Mouse (Mus musculus) layer of hippocampus, adult 18-20 months (tissue): ENCODE results near the gene Ddhd1. TPM values are rescaled to one million over a fixed set of nuclear protein-coding genes. Genes with fewer than 3 reads are reported as not detected.

Experiments used
- DNase-seq, 2 experiments: peaks; one replicate each; pipeline ENCODE4 v3.0.0; 2022; ENCODE audit warnings: low spot score in 2 of 2
- long read RNA-seq: library from polyadenylated mRNA; stranded (forward); transcript quantifications from one replicate; pipeline ENCODE4 v2.0.0, GENCODE M21; 2021
- total RNA-seq, 2 experiments: library from RNA; stranded (reverse); gene quantifications; 2 replicates each; pipeline ENCODE4 v1.2.3; 2021

Ddhd1 gene
- total RNA-seq: 10 to 100 TPM; 68.8 to 72.9 TPM
- long read RNA-seq, full-length matches to known transcripts: 12 of 72 reads
- long read RNA-seq, partial matches to known transcripts: 5 of 72 reads
- long read RNA-seq, other reads (novel, unspliced or antisense): 55 of 72 reads

GRCm38 (mm10) chr14:45657641-45658611 is at the start of gene Ddhd1:
Ddhd1 (minus strand) TSS chr14:45658143.
- DNase-seq: peak; percentile 77 to 93

GRCm38 (mm10) chr14:45707176-45707910 is 49.4 kb upstream of the Ddhd1 start:
- no peak for DNase-seq

- DNase-seq: no peak
Observed at GRCm38 (mm10) chr14:45700031-45700572, 42.2 kb upstream of the Ddhd1 start.

GRCm38 (mm10) chr14:45698867-45699266 is 40.9 kb upstream of the Ddhd1 start:
- no peak for DNase-seq

GRCm38 (mm10) chr14:45696098-45696497 is 38.2 kb upstream of the Ddhd1 start:
- no peak for DNase-seq

GRCm38 (mm10) chr14:45693891-45694290 is 35.9 kb upstream of the Ddhd1 start:
- no peak for DNase-seq

- DNase-seq: peak; percentile 30 to 69
Observed at GRCm38 (mm10) chr14:45690520-45691246, 32.7 kb upstream of the Ddhd1 start.

- no peak for DNase-seq
Observed at GRCm38 (mm10) chr14:45685313-45685712, 27.4 kb upstream of the Ddhd1 start.

- DNase-seq: no peak
Observed at GRCm38 (mm10) chr14:45676722-45677121, 18.8 kb upstream of the Ddhd1 start.

- peak in 1 of 2 experiments; percentile 19 for DNase-seq
Observed at GRCm38 (mm10) chr14:45668325-45668724, 10.4 kb upstream of the Ddhd1 start.

- no peak for DNase-seq
Observed at GRCm38 (mm10) chr14:45667231-45667630, 9.3 kb upstream of the Ddhd1 start.

GRCm38 (mm10) chr14:45661575-45661974 is 3.6 kb upstream of the Ddhd1 start:
- DNase-seq: peak in 1 of 2 experiments; percentile 4

GRCm38 (mm10) chr14:45660315-45660714 is 2.4 kb upstream of the Ddhd1 start:
- DNase-seq: no peak

- DNase-seq: peak; percentile 29 to 45
Observed at GRCm38 (mm10) chr14:45656831-45657640, 907 bp downstream of the Ddhd1 start.

GRCm38 (mm10) chr14:45654876-45655416 is 3.0 kb downstream of the Ddhd1 start:
- no peak for DNase-seq

- no peak for DNase-seq
Observed at GRCm38 (mm10) chr14:45653756-45654155, 4.2 kb downstream of the Ddhd1 start.

- DNase-seq: no peak
Observed at GRCm38 (mm10) chr14:45648999-45649818, 8.7 kb downstream of the Ddhd1 start.

- DNase-seq: no peak
Observed at GRCm38 (mm10) chr14:45648144-45648543, 9.8 kb downstream of the Ddhd1 start.

- DNase-seq: no peak
Observed at GRCm38 (mm10) chr14:45647632-45648031, 10.3 kb downstream of the Ddhd1 start.
